Mouse (Mus musculus) left cerebral cortex, postnatal 10 days (tissue): Measurements from ENCODE around the gene Hspg2. TPM values are rescaled to one million over a fixed set of nuclear protein-coding genes. Genes with fewer than 3 reads are reported as not detected.

Experiments used
- DNase-seq, 2 experiments: peaks; one replicate each; pipeline ENCODE4 v3.0.0; 2021 to 2022; ENCODE audit warnings: low spot score in 2 of 2, mixed read lengths in 1 of 2; ENCODE audit errors: extremely low spot score in 1 of 2
- intact Hi-C: fragments of 180-260 bp; cut with DNase I; formaldehyde crosslinking; loops from one replicate; pipeline ENCODE4 v1.15.1; 2025
- total RNA-seq, 2 experiments: library from RNA; stranded (reverse); gene quantifications; 2 replicates each; pipeline ENCODE4 v1.2.3; 2021

Gene Hspg2
- total RNA-seq, 2 experiments from 2014 or later = 11.0 to 11.5 TPM

- intact Hi-C loops = no loop called here
These were observed 10.3 kb upstream of the Hspg2 start for GRCm38 (mm10) chr4:137458310-137458709.

GRCm38 (mm10) chr4:137458861-137459260 is 9.7 kb upstream of the Hspg2 start:
- intact Hi-C loops = no loop called here
- DNase-seq = no peak

More at GRCm38 (mm10) chr4:137458310-137458709, 10.3 kb upstream of the Hspg2 start:
- DNase-seq = no peak

- intact Hi-C loops = no loop called here
- no peak for DNase-seq
These were observed 7.9 kb upstream of the Hspg2 start for GRCm38 (mm10) chr4:137460676-137461075.

GRCm38 (mm10) chr4:137461217-137461616 is 7.4 kb upstream of the Hspg2 start:
- intact Hi-C loops = no loop called here
- DNase-seq = no peak

GRCm38 (mm10) chr4:137461981-137462690 is 6.4 kb upstream of the Hspg2 start:
- no peak for DNase-seq
- intact Hi-C loops = no loop called here

GRCm38 (mm10) chr4:137465125-137465787 is 3.3 kb upstream of the Hspg2 start:
- DNase-seq = no peak
- intact Hi-C loops = no loop called here

- intact Hi-C loops = no loop called here
These were observed 1.6 kb upstream of the Hspg2 start for GRCm38 (mm10) chr4:137466991-137467390.

GRCm38 (mm10) chr4:137467525-137467924 is 1.0 kb upstream of the Hspg2 start:
- intact Hi-C loops = no loop called here
- no peak for DNase-seq

More at GRCm38 (mm10) chr4:137466991-137467390, 1.6 kb upstream of the Hspg2 start:
- DNase-seq = no peak

GRCm38 (mm10) chr4:137469081-137469844 is 694 bp downstream of the Hspg2 start:
- intact Hi-C loops = no loop called here
- no peak for DNase-seq

- no peak for DNase-seq
- intact Hi-C loops = no loop called here
These were observed 1.5 kb downstream of the Hspg2 start for GRCm38 (mm10) chr4:137469845-137470692.

GRCm38 (mm10) chr4:137470701-137471317 is 2.2 kb downstream of the Hspg2 start:
- no peak for DNase-seq
- intact Hi-C loops = no loop called here

- intact Hi-C loops = no loop called here
- no peak for DNase-seq
These were observed 2.8 kb downstream of the Hspg2 start for GRCm38 (mm10) chr4:137471326-137471725.

GRCm38 (mm10) chr4:137473240-137473639 is 4.7 kb downstream of the Hspg2 start:
- no peak for DNase-seq
- intact Hi-C loops = no loop called here

GRCm38 (mm10) chr4:137473701-137474388 is 5.3 kb downstream of the Hspg2 start:
- intact Hi-C loops = no loop called here
- no peak for DNase-seq

- intact Hi-C loops = no loop called here
These were observed 6.1 kb downstream of the Hspg2 start for GRCm38 (mm10) chr4:137474694-137475093.

GRCm38 (mm10) chr4:137475271-137476050 is 6.9 kb downstream of the Hspg2 start:
- no peak for DNase-seq
- intact Hi-C loops = no loop called here

More at GRCm38 (mm10) chr4:137474694-137475093, 6.1 kb downstream of the Hspg2 start:
- DNase-seq = no peak
